ENCODE assay signal across 9 mouse cellular contexts in the genomic region with DNA sequence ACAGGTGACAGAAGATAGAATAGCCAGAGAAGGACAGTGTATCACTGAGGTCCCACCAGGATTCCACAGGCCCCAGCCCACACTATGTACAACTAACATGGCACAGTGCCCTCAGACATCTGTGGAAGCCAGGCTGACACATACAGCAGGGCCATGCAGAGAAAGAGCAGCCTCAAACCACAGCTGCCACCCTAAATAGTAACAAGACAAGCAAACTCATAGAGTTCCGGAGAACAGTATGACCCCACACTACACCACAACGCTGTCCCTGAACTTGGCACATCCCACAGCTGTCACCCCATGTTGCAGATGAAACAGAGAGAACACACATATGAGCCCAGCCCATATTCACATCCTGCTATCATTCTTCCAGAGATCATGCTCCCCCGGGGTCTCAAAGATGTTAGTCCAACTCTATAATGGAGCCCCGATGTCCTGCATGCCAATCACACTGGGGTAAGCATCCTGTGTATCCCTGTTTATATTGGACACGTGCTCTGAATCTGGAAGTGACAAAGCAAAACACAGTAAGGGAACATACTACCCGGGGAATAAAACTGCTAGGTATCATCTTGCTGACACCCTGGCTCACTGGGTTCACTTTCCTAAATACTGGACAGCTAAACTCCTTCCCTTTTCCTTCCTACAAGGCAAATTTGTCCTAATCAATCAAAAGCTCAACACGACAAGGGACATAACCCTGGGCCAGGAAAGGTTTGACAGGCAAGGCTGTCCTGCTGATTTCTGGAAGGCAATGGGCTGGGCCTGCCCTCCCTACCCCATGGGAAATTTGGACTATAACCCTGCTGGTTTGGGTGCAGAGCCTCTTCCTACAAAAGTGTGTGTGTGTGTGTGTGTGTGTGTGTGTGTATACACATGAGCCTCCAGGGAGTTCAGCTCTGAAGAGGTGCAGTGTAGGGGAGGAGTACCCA. TPM values are rescaled to one million over a fixed set of nuclear protein-coding genes. Genes with fewer than 3 reads are reported as not detected.
DNase-seq lines count a peak whose midpoint lies in the region; ATAC-seq and TF ChIP-seq lines count a peak whose summit lies in the region.
"Had no signal": no experiment of that assay in that cellular context is flagged by ENCODE, and none has a peak within 500 bp of the region (broad histone marks: within the 10 kb centered on the region; RNA-seq: fewer than 3 reads in every experiment).

No protein-coding gene starts in this region.

- WGBS in forebrain, embryonic 10.5 days, result 89% methylated on average over 7 of the region's 7 CpGs
- 35% methylated on average over 7 of the region's 7 CpGs for WGBS in liver, embryonic 12.5 days (ENCODE audit: insufficient replicate concordance)

- peak overlapping the region; percentile 99 for H3K27ac ChIP-seq in forebrain, embryonic 10.5 days
- peak overlapping the region; percentile 97 for H3K27ac ChIP-seq in liver, embryonic 12.5 days

- intact Hi-C loops in left cerebral cortex, postnatal 4 days (cut with DNase I), result no loop called here

- peak; percentile 35 for DNase-seq in kidney, adult 9 months
- no peak for DNase-seq in kidney, postnatal 14 days
- no peak for DNase-seq in G1E (ENCODE audit: low spot score)
- no peak for DNase-seq in forebrain, embryonic 10.5 days (ENCODE audit: extremely low spot score, low spot score)
- no peak for DNase-seq in right cerebral cortex, postnatal 36 days (ENCODE audit: low spot score in 2 of 2)
- DNase-seq in left cerebral cortex, postnatal 4 days, result no peak
- DNase-seq in embryo, embryonic 10.5 days (ENCODE audit: low spot score), result no peak

- H3K9ac ChIP-seq in liver, embryonic 12.5 days, result peak overlapping the region; percentile 91

- H3K9me3 ChIP-seq in G1E (replicated peaks), result no peaks in the 10 kb centered on the region
- H3K9me3 ChIP-seq in forebrain, embryonic 10.5 days, result no peaks in the 10 kb centered on the region
- no peaks in the 10 kb centered on the region for H3K9me3 ChIP-seq in liver, embryonic 12.5 days (replicated peaks)

- peaks cover 56% of the 10 kb centered on the region for H3K36me3 ChIP-seq in G1E (replicated peaks)
- peaks cover 45% of the 10 kb centered on the region for H3K36me3 ChIP-seq in forebrain, embryonic 10.5 days (replicated peaks)
- peaks cover 52% of the 10 kb centered on the region for H3K36me3 ChIP-seq in liver, embryonic 12.5 days

- H3K27me3 ChIP-seq in G1E (ENCODE audit: insufficient read depth, low read length), result no peaks in the 10 kb centered on the region
- H3K27me3 ChIP-seq in forebrain, embryonic 10.5 days (ENCODE audit: poor library complexity, severe bottlenecking), result no peaks in the 10 kb centered on the region
- H3K27me3 ChIP-seq in liver, embryonic 12.5 days (replicated peaks), result no peaks in the 10 kb centered on the region

- peaks cover 58% of the 10 kb centered on the region for H3K4me1 ChIP-seq in G1E (ENCODE audit: insufficient read depth, low read depth, low read length)
- H3K4me1 ChIP-seq in forebrain, embryonic 10.5 days, result peaks cover 44% of the 10 kb centered on the region
- H3K4me1 ChIP-seq in liver, embryonic 12.5 days, result peaks cover 67% of the 10 kb centered on the region

- H3K4me2 ChIP-seq in liver, embryonic 12.5 days, result peak overlapping the region; percentile 86

- no peak for TF ChIP-seq CTCF in G1E (IDR thresholded peaks at IDR 0.05; ENCODE audit: low read depth, low read length)

- peak overlapping the region; percentile 89 for H3K4me3 ChIP-seq in G1E (ENCODE audit: low read depth, low read length)
- H3K4me3 ChIP-seq in forebrain, embryonic 10.5 days, result peak overlapping the region; percentile 86
- peak overlapping the region; percentile 78 for H3K4me3 ChIP-seq in liver, embryonic 12.5 days

- no peak for ATAC-seq in G1E (ENCODE audit: extremely low read depth, insufficient number of reproducible peaks, low FRiP score, poor library complexity, severe bottlenecking)
- ATAC-seq in liver, embryonic 12.5 days, result no peak

RNA-seq across cellular contexts. Expression of a gene that starts 1.7 kb away (rescaled TPM):
- total RNA-seq in G1E (2014; fragmentation: Nextera tagmentation) (126 and 164 TPM in 2 replicates), G1E (2017) (144 and 146 TPM in 2 replicates)
- 256 and 297 TPM in 2 replicates for polyA plus RNA-seq in G1E (2012)
- 454 and 466 TPM in 2 replicates for polyA plus RNA-seq in forebrain, embryonic 10.5 days (2016; fragmentation: Nextera tagmentation; extraction: Ambion mirVana)
- polyA plus RNA-seq in liver, embryonic 12.5 days (2016; fragmentation: Nextera tagmentation; extraction: Ambion mirVana), result 279 and 296 TPM in 2 replicates
- 100 to 1,000 TPM; 311 TPM for total RNA-seq in left cerebral cortex, postnatal 4 days (2021)

RNA-seq across cellular contexts. Expression of a gene that starts 54.9 kb away (rescaled TPM):
- total RNA-seq in G1E (2014; fragmentation: Nextera tagmentation) (not detected in 2 replicates), G1E (2017) (0.17 and 0.22 TPM in 2 replicates)
- 0.03 and 0.04 TPM in 2 replicates for polyA plus RNA-seq in G1E (2012)
- polyA plus RNA-seq in forebrain, embryonic 10.5 days (2016; fragmentation: Nextera tagmentation; extraction: Ambion mirVana), result 2.6 and 3.6 TPM in 2 replicates
- polyA plus RNA-seq in liver, embryonic 12.5 days (2016; fragmentation: Nextera tagmentation; extraction: Ambion mirVana), result 4.8 and 5.4 TPM in 2 replicates
- total RNA-seq in left cerebral cortex, postnatal 4 days (2021), result 1 to 10 TPM; 2.4 to 2.7 TPM
- total RNA-seq: neutrophil, adult 5-6 weeks had no signal
